Mouse (Mus musculus) heart, postnatal 25 days (tissue): Measurements from ENCODE around the gene Bclaf3. TPM values are rescaled to one million over a fixed set of nuclear protein-coding genes. Genes with fewer than 3 reads are reported as not detected.
A peak's percentile ranks its signal among the peaks of the same experiment; 100 is the strongest.

Source experiments
- DNase-seq: peaks from one replicate; pipeline ENCODE4 v3.0.0; 2022; ENCODE audit warnings: low spot score
- intact Hi-C: fragments of 180-260 bp; cut with DNase I; formaldehyde crosslinking; loops from one replicate; pipeline ENCODE4 v1.15.1; 2025
- total RNA-seq, 2 experiments: library from RNA; stranded (reverse); gene quantifications; 2 replicates each; pipeline ENCODE4 v1.2.3; 2021

Bclaf3 gene
- total RNA-seq, 2 experiments from 2014 or later = 2.2 to 3.0 TPM

- DNase-seq = no peak
Measured at GRCm38 (mm10) chrX:159626208-159626906, 99.9 kb downstream of the Bclaf3 start.

GRCm38 (mm10) chrX:159626907-159627587 lies 100.6 kb downstream of the Bclaf3 start, which contains the start of gene Sh3kbp1:
Gene Sh3kbp1, plus strand, starts transcription at chrX:159627272.
- peak; percentile 43 for DNase-seq
- intact Hi-C loops = loop anchor here (1.0 to 10.0 kb wide), 5 partner anchors 122 to 488 kb away; no protein-coding TSS in a partner anchor

More at GRCm38 (mm10) chrX:159626208-159626906, 99.9 kb downstream of the Bclaf3 start:
- intact Hi-C loops = loop anchor here (1.0 to 10.0 kb wide), 4 partner anchors 218 to 488 kb away; no protein-coding TSS in a partner anchor

GRCm38 (mm10) chrX:159627588-159628566 lies 101.4 kb downstream of the Bclaf3 start:
- DNase-seq = peak; percentile 3
- intact Hi-C loops = loop anchor here (1.0 to 10.0 kb wide), 4 partner anchors 121 to 487 kb away; no protein-coding TSS in a partner anchor

DNA sequence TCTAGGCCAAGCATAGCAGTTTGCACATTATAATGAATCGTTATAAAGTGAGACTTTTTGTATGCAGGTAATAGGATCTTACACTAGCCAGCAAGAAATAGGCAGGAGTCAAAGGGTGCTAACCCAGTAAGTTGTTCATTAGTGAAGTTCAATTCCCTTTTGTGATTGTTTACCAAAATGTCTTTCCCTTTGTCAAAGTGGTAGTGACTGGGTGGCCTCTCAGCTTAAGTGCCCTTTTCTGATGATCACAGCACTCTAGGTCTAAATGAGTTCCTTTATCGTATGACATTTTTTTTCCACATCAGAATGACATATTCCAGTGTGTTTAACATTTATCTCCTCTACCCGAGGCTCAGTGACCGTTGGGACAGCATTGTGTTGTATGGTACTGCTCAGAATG lies 102.1 kb downstream of the Bclaf3 start:
- intact Hi-C loops = loop anchor here (10.0 kb wide), 2 partner anchors 216 to 486 kb away; no protein-coding TSS in a partner anchor
- no peak for DNase-seq

- intact Hi-C loops = loop anchor here (10.0 kb wide), 2 partner anchors 216 to 486 kb away; no protein-coding TSS in a partner anchor
Measured at GRCm38 (mm10) chrX:159629203-159629602, 102.7 kb downstream of the Bclaf3 start.

DNA sequence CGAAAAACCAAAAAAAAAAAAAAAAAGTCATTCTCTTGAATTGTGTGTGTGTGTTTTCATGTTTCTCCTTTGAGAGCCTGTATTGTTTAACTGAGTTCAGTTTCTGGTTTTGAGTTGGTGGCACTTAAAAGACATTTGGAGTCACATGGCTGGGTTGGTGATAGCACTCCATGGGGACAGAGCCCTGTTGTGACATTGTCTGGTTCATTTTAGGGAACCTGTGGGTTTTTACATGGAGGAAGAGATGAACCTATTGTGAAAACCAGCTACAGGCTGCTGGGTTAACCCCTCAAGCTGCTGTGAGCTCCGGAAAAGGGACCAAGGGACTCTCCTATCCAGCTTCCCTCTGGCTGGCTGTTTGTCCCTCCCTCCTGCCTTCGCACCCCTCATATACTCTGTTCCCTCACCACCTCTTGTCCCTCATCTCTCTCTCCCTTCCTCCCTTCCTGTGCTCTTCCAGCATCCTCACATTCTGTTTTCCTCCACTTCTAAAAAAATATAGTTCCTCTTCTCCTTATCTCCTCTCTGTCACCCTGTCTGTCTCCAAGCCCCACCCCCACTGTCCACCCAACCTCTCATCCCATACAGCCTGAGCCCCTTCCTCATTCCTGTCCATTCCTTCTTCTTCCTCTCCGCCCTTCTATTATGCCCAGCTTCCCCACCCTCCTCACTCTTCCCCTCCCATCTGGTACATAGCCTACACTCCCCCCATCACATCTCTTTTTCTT lies 112.2 kb downstream of the Bclaf3 start:
- intact Hi-C loops = no loop called here
- DNase-seq = no peak

More at GRCm38 (mm10) chrX:159629203-159629602, 102.7 kb downstream of the Bclaf3 start:
- no peak for DNase-seq

GRCm38 (mm10) chrX:159639991-159640390 lies 113.5 kb downstream of the Bclaf3 start:
- no peak for DNase-seq
- intact Hi-C loops = no loop called here

Other genes starting within 250 kb of the Bclaf3 start
- gene Eif1ax, start 154.5 kb upstream of the Bclaf3 start, total RNA-seq = 10 to 100 TPM; 80.1 to 89.7 TPM
- gene Map7d2, start 112.1 kb upstream of the Bclaf3 start, total RNA-seq = 1 to 10 TPM; 1.0 to 1.4 TPM
- 100 to 1,000 TPM; 143 to 148 TPM for gene Sh3kbp1, start 100.6 kb downstream of the Bclaf3 start, total RNA-seq